Mouse (Mus musculus) embryonic fibroblast, embryonic 13.5 days (primary cell): ENCODE data around the gene 6030408B16Rik.

Experiments used
- CTCF ChIP-seq: IDR thresholded peaks from 2 replicates; pipeline ENCODE4 v1.5.1; 2011; ENCODE audit warnings: mild to moderate bottlenecking, control low read depth, low read length, moderate library complexity, borderline replicate concordance; ENCODE audit not compliant: insufficient read depth
- POLR2A ChIP-seq: IDR thresholded peaks from 2 replicates; pipeline ENCODE4 v1.6.1; 2011; ENCODE audit warnings: low read depth, mild to moderate bottlenecking, control low read depth, low read length, moderate library complexity

DNA sequence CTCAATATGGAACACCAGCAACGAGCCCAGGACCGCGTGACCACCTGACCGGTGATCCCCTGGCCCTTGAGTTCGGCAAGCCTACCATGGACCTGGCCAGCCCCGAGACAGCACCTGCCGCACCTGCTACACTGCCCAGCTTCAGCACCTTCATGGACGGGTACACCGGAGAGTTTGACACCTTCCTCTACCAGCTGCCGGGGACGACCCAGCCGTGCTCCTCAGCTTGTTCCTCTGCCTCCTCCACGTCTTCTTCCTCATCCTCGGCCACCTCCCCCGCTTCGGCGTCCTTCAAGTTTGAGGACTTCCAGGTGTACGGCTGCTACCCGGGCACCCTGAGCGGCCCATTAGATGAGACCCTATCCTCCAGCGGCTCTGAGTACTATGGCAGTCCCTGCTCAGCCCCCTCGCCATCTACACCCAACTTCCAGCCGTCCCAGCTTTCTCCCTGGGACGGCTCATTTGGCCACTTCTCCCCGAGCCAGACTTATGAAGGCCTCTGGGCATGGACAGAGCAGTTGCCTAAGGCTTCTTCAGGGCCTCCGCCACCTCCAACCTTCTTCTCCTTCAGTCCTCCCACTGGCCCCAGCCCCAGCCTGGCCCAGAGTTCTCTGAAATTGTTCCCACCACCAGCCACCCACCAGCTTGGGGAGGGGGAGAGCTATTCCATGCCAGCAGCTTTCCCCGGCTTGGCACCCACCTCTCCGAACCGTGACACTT is 22.8 kb upstream of the 6030408B16Rik start:
- no peak for TF ChIP-seq POLR2A
- no peak for TF ChIP-seq CTCF
